Mouse (Mus musculus): ENCODE results near the gene Hdac1. TPM values are rescaled to one million over a fixed set of nuclear protein-coding genes. Genes with fewer than 3 reads are reported as not detected.

Hdac1 gene
- polyA plus RNA-seq (2015; fragmentation: Nextera tagmentation; extraction: Ambion mirVana) = 101 and 110 TPM in 2 replicates

DNA sequence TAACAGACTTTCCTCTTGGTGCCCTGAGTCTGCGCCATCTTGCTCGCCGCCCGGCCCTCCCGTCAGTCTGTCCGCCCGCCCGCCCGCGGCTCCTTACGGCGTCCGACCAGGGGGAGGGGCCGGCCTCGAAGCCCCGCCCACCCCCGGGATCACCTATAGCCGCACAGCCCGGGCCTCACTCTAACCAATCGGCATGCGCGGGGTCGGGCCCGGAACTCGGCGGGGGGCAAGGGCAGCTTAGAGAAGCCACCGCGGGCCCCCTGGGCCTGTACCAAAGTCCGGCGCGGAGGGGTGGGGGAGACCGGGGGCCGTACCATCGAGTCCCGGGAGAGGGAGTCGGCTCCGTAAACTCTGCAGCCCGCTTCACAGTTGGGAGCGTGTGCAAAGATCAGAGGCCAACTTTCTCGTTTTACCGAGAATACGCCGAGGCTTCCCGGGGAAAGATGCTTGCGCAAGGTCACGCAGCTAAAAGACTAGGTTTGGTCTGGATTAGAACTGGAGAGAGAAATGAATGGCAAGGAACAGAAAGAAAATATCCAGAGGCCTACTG lies at the start of gene Hdac1:
Gene Hdac1, minus strand, starts transcription at position 122 of the 550 bp plus-strand sequence.
- no peaks in the 10 kb centered on the region for H3K9me3 ChIP-seq (ENCODE audit: low read length)
- H3K36me3 ChIP-seq (ENCODE audit: insufficient read depth, low read length) = no peaks in the 10 kb centered on the region
- H3K9ac ChIP-seq (replicated peaks; ENCODE audit: low read depth) = peak within 1 kb of the TSS; percentile 78
- under 1% methylated on average over 39 of the region's 46 CpGs for WGBS
- H3K4me2 ChIP-seq (replicated peaks; ENCODE audit: low read depth, low read length) = peak within 1 kb of the TSS; percentile 79
- peak; percentile 100 for ATAC-seq
- peak within 1 kb of the TSS; percentile 80 for H3K4me3 ChIP-seq (ENCODE audit: low read depth, low read length)
- no peaks in the 10 kb centered on the region for H3K27me3 ChIP-seq (replicated peaks; ENCODE audit: insufficient read depth, low read length)
- peak; percentile 98 for DNase-seq (ENCODE audit: low spot score)
- H3K4me1 ChIP-seq (ENCODE audit: insufficient read depth, low read depth, low read length) = no peaks in the 10 kb centered on the region
- TF ChIP-seq CTCF (IDR thresholded peaks at IDR 0.05) = peak; percentile 39; the same call in 1 of the 2 replicates
- TF ChIP-seq EP300 (IDR thresholded peaks at IDR 0.05) = no peak
- H3K27ac ChIP-seq (ENCODE audit: low read length) = peak within 1 kb of the TSS; percentile 75

DNA sequence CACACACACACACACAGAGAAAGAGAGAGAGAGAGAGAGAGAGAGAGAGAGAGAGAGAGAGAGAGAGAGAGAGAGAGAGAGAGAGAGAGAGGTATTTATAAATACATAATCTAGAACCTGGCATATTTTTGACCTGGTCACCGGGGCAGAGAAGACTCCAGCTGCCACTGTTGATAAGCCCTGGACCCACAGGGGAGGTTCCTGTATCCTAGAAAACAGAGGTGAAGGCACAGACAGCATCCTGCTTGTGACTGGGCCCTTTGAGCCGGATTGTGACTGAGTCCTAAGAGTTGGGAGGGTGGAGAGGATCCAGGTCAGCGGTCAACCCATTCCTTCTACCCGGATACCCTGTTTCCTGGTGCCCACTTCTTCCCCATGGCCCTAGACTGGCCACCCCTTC lies 46.4 kb upstream of the Hdac1 start:
- Histone ChIP-seq H3K9me3 (ENCODE audit: low read length) (no peaks in the 10 kb centered on the region), H3K27me3 (replicated peaks; ENCODE audit: insufficient read depth, low read length) (no peaks in the 10 kb centered on the region), H3K27ac (ENCODE audit: low read length) (no peak overlapping the region), H3K9ac (replicated peaks; ENCODE audit: low read depth) (no peak overlapping the region), H3K36me3 (ENCODE audit: insufficient read depth, low read length) (peaks cover 21% of the 10 kb centered on the region), H3K4me3 (ENCODE audit: low read depth, low read length) (no peak overlapping the region), H3K4me2 (replicated peaks; ENCODE audit: low read depth, low read length) (no peak overlapping the region), H3K4me1 (ENCODE audit: insufficient read depth, low read depth, low read length) (peaks cover 6% of the 10 kb centered on the region; the same call in 1 of the 2 replicates)
- ATAC-seq (no peak), DNase-seq (ENCODE audit: low spot score) (no peak)
- TF ChIP-seq CTCF (IDR thresholded peaks at IDR 0.05) (no peak), EP300 (IDR thresholded peaks at IDR 0.05) (no peak)
- WGBS = 69% methylated on average over 4 of the region's 4 CpGs

DNA sequence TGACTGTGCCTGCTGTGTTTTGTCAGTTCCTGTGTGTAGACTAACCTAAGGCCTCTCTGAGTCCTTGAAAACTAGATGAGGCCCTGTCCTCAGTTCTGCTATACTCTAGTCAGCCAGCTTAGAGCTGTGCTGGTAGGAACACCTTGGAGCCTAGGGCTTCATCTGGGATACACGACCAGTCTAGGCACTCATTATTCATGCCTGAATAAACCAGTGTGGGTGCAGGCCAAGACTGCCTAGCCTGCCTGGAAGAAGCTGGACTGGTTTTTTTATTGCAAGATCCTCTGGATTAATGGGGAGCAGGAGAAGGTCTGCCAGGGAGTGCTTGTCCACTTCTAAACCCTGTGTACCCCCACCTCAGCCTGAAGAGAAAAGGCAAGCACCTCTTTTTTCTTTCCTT lies 44.4 kb upstream of the Hdac1 start:
- Histone ChIP-seq H3K9ac (replicated peaks; ENCODE audit: low read depth) (no peak overlapping the region), H3K9me3 (ENCODE audit: low read length) (no peaks in the 10 kb centered on the region), H3K27ac (ENCODE audit: low read length) (no peak overlapping the region), H3K36me3 (ENCODE audit: insufficient read depth, low read length) (peaks cover 9% of the 10 kb centered on the region), H3K27me3 (replicated peaks; ENCODE audit: insufficient read depth, low read length) (no peaks in the 10 kb centered on the region), H3K4me1 (ENCODE audit: insufficient read depth, low read depth, low read length) (peaks cover 6% of the 10 kb centered on the region; the same call in 1 of the 2 replicates), H3K4me3 (ENCODE audit: low read depth, low read length) (no peak overlapping the region), H3K4me2 (replicated peaks; ENCODE audit: low read depth, low read length) (no peak overlapping the region)
- no peak for DNase-seq (ENCODE audit: low spot score)
- no peak for ATAC-seq
- WGBS = 38% methylated on average over 1 of the region's 1 CpGs
- TF ChIP-seq EP300 (IDR thresholded peaks at IDR 0.05) (no peak), CTCF (IDR thresholded peaks at IDR 0.05) (no peak)

DNA sequence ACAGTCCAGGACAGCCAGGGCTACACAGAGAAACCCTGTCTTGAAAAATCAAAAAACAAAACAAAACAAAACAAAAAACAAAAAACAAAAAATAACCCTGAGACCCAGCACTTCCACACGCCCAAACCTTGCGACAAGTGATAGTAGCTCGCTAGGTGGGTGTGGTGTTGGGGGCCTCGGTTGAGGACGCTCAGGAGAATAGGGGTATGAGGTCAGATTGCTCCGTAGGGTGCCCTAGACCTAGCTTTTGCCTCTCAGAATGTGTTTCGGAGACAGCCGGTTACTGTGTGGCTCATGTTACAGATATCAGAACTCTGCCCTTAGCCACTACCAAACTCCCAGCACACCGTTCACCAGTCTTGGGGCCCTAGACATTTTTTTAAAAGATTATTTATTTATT lies 43.3 kb upstream of the Hdac1 start:
- WGBS = 76% methylated on average over 9 of the region's 9 CpGs
- H3K4me1 ChIP-seq (ENCODE audit: insufficient read depth, low read depth, low read length) = peaks cover 6% of the 10 kb centered on the region; the same call in 1 of the 2 replicates
- H3K27ac ChIP-seq (ENCODE audit: low read length) = no peak overlapping the region
- no peak overlapping the region for H3K4me3 ChIP-seq (ENCODE audit: low read depth, low read length)
- TF ChIP-seq CTCF (IDR thresholded peaks at IDR 0.05) = no peak
- no peak for TF ChIP-seq EP300 (IDR thresholded peaks at IDR 0.05)
- no peak overlapping the region for H3K9ac ChIP-seq (replicated peaks; ENCODE audit: low read depth)
- no peaks in the 10 kb centered on the region for H3K36me3 ChIP-seq (ENCODE audit: insufficient read depth, low read length)
- no peak for DNase-seq (ENCODE audit: low spot score)
- no peaks in the 10 kb centered on the region for H3K9me3 ChIP-seq (ENCODE audit: low read length)
- H3K4me2 ChIP-seq (replicated peaks; ENCODE audit: low read depth, low read length) = peak overlapping the region; percentile 69; the same call in 1 of the 2 replicates
- H3K27me3 ChIP-seq (replicated peaks; ENCODE audit: insufficient read depth, low read length) = no peaks in the 10 kb centered on the region
- ATAC-seq = no peak

DNA sequence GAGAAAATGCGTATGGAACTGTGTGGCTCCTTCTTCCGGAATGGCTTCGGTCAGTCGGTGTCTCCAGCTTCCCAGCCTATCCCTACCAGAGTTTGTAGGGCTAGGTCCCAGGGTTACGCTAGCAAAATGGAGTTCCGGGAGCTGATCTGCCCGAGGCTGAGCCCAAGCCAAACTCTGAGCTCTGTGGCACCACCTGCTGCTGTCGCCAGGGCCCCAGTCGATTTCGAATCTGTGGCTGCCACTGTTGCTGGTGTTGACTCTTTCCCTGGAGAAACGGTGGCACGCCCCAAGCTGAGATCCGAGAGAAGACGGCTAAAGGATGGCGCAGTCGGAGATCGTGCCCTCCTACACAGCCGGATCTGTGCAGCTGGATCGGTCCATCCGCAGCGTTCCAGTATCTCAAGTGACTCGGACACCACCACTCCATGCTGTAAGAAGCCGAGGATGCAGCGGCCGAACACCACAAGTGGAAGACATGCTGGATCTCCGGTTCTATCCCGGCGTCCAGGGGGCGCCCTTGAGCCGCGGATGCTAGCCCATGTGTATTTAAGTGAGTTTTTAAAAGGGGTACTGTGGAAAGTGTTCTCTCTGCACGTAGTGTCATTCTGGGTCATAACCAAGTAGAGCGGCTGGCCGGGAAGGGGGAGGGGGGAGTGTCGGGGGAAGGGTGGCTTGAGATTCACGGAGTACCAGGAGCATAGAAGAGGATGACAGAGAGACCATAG lies 42.5 kb upstream of the Hdac1 start:
- TF ChIP-seq EP300 (IDR thresholded peaks at IDR 0.05) = no peak
- peak; percentile 77 for TF ChIP-seq CTCF (IDR thresholded peaks at IDR 0.05)
- no peaks in the 10 kb centered on the region for H3K27me3 ChIP-seq (replicated peaks; ENCODE audit: insufficient read depth, low read length)
- DNase-seq (ENCODE audit: low spot score) = peak; percentile 88
- no peaks in the 10 kb centered on the region for H3K36me3 ChIP-seq (ENCODE audit: insufficient read depth, low read length)
- ATAC-seq = peak; percentile 89
- WGBS = 2% methylated on average over 36 of the region's 36 CpGs
- H3K4me2 ChIP-seq (replicated peaks; ENCODE audit: low read depth, low read length) = peak overlapping the region; percentile 69
- H3K9me3 ChIP-seq (ENCODE audit: low read length) = no peaks in the 10 kb centered on the region
- peak overlapping the region; percentile 36 for H3K9ac ChIP-seq (replicated peaks; ENCODE audit: low read depth)
- peak overlapping the region; percentile 45 for H3K4me3 ChIP-seq (ENCODE audit: low read depth, low read length)
- H3K27ac ChIP-seq (ENCODE audit: low read length) = peak overlapping the region; percentile 82; the same call in 1 of the 2 replicates
- H3K4me1 ChIP-seq (ENCODE audit: insufficient read depth, low read depth, low read length) = peaks cover 6% of the 10 kb centered on the region; the same call in 1 of the 2 replicates

DNA sequence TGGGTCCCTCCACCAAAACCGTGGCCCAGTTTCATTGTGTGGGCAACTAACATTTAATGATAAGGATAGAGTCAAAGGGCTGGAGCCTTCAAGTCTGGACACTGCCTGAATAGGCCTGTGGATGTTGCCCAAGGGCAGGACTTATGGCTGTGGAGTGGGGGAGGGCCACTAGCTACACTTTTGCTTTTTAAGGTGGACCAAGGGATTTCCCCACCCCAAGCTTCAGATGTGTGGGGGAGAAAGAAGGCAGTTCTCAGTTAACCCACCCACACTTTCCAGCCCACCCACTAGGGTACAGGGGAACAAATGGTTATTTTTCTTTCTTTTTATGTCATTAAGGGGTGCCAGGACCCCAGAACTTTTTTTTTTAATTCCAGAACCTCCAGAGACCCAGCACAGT lies 41.9 kb upstream of the Hdac1 start:
- ATAC-seq = peak; percentile 38
- no peaks in the 10 kb centered on the region for H3K9me3 ChIP-seq (ENCODE audit: low read length)
- H3K4me2 ChIP-seq (replicated peaks; ENCODE audit: low read depth, low read length) = peak overlapping the region; percentile 69
- H3K27ac ChIP-seq (ENCODE audit: low read length) = peak overlapping the region; percentile 82; the same call in 1 of the 2 replicates
- H3K9ac ChIP-seq (replicated peaks; ENCODE audit: low read depth) = peak overlapping the region; percentile 36
- WGBS = 83% methylated on average over 1 of the region's 1 CpGs
- peaks cover 6% of the 10 kb centered on the region; the same call in 1 of the 2 replicates for H3K4me1 ChIP-seq (ENCODE audit: insufficient read depth, low read depth, low read length)
- no peaks in the 10 kb centered on the region for H3K36me3 ChIP-seq (ENCODE audit: insufficient read depth, low read length)
- peak overlapping the region; percentile 45; the same call in 1 of the 2 replicates for H3K4me3 ChIP-seq (ENCODE audit: low read depth, low read length)
- TF ChIP-seq EP300 (IDR thresholded peaks at IDR 0.05) (no peak), CTCF (IDR thresholded peaks at IDR 0.05) (no peak)
- no peaks in the 10 kb centered on the region for H3K27me3 ChIP-seq (replicated peaks; ENCODE audit: insufficient read depth, low read length)
- DNase-seq (ENCODE audit: low spot score) = peak; percentile 36

Measured in lung, postnatal 0 days (tissue).